Mouse (Mus musculus) liver, embryonic 12.5 days (tissue): ENCODE measurements around the gene Shc1. TPM values are rescaled to one million over a fixed set of nuclear protein-coding genes. Genes with fewer than 3 reads are reported as not detected.
"Not testable (repeated sequence)": the region's sequence is repeated elsewhere in the genome, so short reads cannot be mapped to it uniquely, and the experiment has no call there.

Experiments used
- ATAC-seq: fragments of 200-750 bp; cut with Nextera tagmentation; 2 replicates; pipeline ENCODE4 v1.8.0; 2017; ENCODE audit warnings: moderate number of reproducible peaks, mild to moderate bottlenecking, moderate library complexity
- H3K27ac ChIP-seq: fragments of 300-500 bp; sonication (generic); 2 replicates; pipeline ENCODE4 v1.5.1; 2016; ENCODE audit warnings: mild to moderate bottlenecking
- H3K27me3 ChIP-seq: fragments of 300-500 bp; sonication (generic); replicated peaks from 2 replicates; pipeline ENCODE4 v1.6.1; 2016; ENCODE audit warnings: mild to moderate bottlenecking, moderate library complexity
- H3K36me3 ChIP-seq: fragments of 300-500 bp; sonication (generic); 2 replicates; pipeline ENCODE4 v1.6.1; 2016; ENCODE audit warnings: mild to moderate bottlenecking, moderate library complexity
- H3K4me1 ChIP-seq: fragments of 300-500 bp; sonication (generic); 2 replicates; pipeline ENCODE4 v1.6.1; 2016
- H3K4me2 ChIP-seq: fragments of 300-500 bp; sonication (generic); 2 replicates; pipeline ENCODE4 v1.6.1; 2016; ENCODE audit warnings: mild to moderate bottlenecking, moderate library complexity
- H3K4me3 ChIP-seq: fragments of 300-500 bp; sonication (generic); 2 replicates; pipeline ENCODE4 v1.5.1; 2016; ENCODE audit warnings: mild to moderate bottlenecking, moderate library complexity
- H3K9ac ChIP-seq: fragments of 300-500 bp; sonication (generic); 2 replicates; pipeline ENCODE4 v1.6.1; 2016; ENCODE audit warnings: mild to moderate bottlenecking, moderate library complexity
- H3K9me3 ChIP-seq: fragments of 300-500 bp; sonication (generic); replicated peaks from 2 replicates; pipeline ENCODE4 v1.6.1; 2016; ENCODE audit warnings: mild to moderate bottlenecking, moderate library complexity
- WGBS: fragments of 180-500 bp; shearing (Covaris S2); methylation state at CpG from one replicate; pipeline ENCODE4 v1.1.7; 2016; ENCODE audit not compliant: insufficient replicate concordance; 5-methylcytosine and 5-hydroxymethylcytosine counted together
- polyA plus RNA-seq: library from polyadenylated mRNA; unstranded; fragments of >200 nt; fragmentation: Nextera tagmentation; extraction: Ambion mirVana; gene quantifications from 2 replicates; pipeline ENCODE4 v1.2.1, GENCODE M21; 2016

The Shc1 gene
- polyA plus RNA-seq, 1 experiment from 2014 or later, result 56.8 TPM

- Histone ChIP-seq H3K4me1 (peaks cover 83% of the 10 kb centered on the region), H3K4me2 (peak overlapping the region; percentile 97), H3K9ac (peak overlapping the region; percentile 81), H3K4me3 (peak overlapping the region; percentile 65), H3K36me3 (peaks cover 43% of the 10 kb centered on the region), H3K27me3 (no peaks in the 10 kb centered on the region), H3K27ac (peak overlapping the region; percentile 89), H3K9me3 (no peaks in the 10 kb centered on the region)
- ATAC-seq, result peak; percentile 82
- WGBS, result 3% methylated on average over 11 of the region's 11 CpGs
These were observed 2.9 kb downstream of the Shc1 start for GRCm38 (mm10) chr3:89421002-89421774.

- H3K4me2 ChIP-seq, result peak overlapping the region; percentile 97
- no peaks in the 10 kb centered on the region for H3K9me3 ChIP-seq
- 20% methylated on average over 22 of the region's 22 CpGs for WGBS
- H3K4me3 ChIP-seq, result peak overlapping the region; percentile 65
- H3K4me1 ChIP-seq, result peaks cover 83% of the 10 kb centered on the region
- no peak for ATAC-seq
- peaks cover 43% of the 10 kb centered on the region for H3K36me3 ChIP-seq
- no peaks in the 10 kb centered on the region for H3K27me3 ChIP-seq
- peak overlapping the region; percentile 89 for H3K27ac ChIP-seq
- peak overlapping the region; percentile 81 for H3K9ac ChIP-seq
These were observed 3.7 kb downstream of the Shc1 start for GRCm38 (mm10) chr3:89421810-89422473.

- peak overlapping the region; percentile 97 for H3K4me2 ChIP-seq
- 53% methylated on average over 6 of the region's 6 CpGs for WGBS
- peaks cover 51% of the 10 kb centered on the region for H3K36me3 ChIP-seq
- H3K4me3 ChIP-seq, result peak overlapping the region; percentile 65
- H3K4me1 ChIP-seq, result peaks cover 83% of the 10 kb centered on the region
- peak overlapping the region; percentile 89 for H3K27ac ChIP-seq
- peak overlapping the region; percentile 81 for H3K9ac ChIP-seq
- no peak for ATAC-seq
- no peaks in the 10 kb centered on the region for H3K27me3 ChIP-seq
- H3K9me3 ChIP-seq, result no peaks in the 10 kb centered on the region
These were observed 4.4 kb downstream of the Shc1 start for GRCm38 (mm10) chr3:89422556-89423205.

- peak overlapping the region; percentile 37; the same call in 1 of the 2 replicates for H3K9ac ChIP-seq
- no peaks in the 10 kb centered on the region for H3K27me3 ChIP-seq
- 57% methylated on average over 5 of the region's 5 CpGs for WGBS
- peaks cover 79% of the 10 kb centered on the region for H3K4me1 ChIP-seq
- no peaks in the 10 kb centered on the region for H3K9me3 ChIP-seq
- H3K36me3 ChIP-seq, result peaks cover 65% of the 10 kb centered on the region
- peak overlapping the region; percentile 89 for H3K27ac ChIP-seq
- H3K4me3 ChIP-seq, result peak overlapping the region; percentile 42; the same call in 1 of the 2 replicates
- H3K4me2 ChIP-seq, result peak overlapping the region; percentile 97
- ATAC-seq, result peak; percentile 52
These were observed 6.3 kb downstream of the Shc1 start for GRCm38 (mm10) chr3:89424416-89425140.

- Histone ChIP-seq H3K4me1 (peaks cover 79% of the 10 kb centered on the region), H3K27ac (peak overlapping the region; percentile 89), H3K4me3 (peak overlapping the region; percentile 42), H3K9ac (peak overlapping the region; percentile 65), H3K27me3 (no peaks in the 10 kb centered on the region), H3K4me2 (peak overlapping the region; percentile 97), H3K9me3 (no peaks in the 10 kb centered on the region), H3K36me3 (peaks cover 65% of the 10 kb centered on the region)
- 61% methylated on average over 5 of the region's 5 CpGs for WGBS
- no peak for ATAC-seq
These were observed 6.9 kb downstream of the Shc1 start for GRCm38 (mm10) chr3:89425141-89425525.

GRCm38 (mm10) chr3:89425876-89426275 lies 7.6 kb downstream of the Shc1 start:
- Histone ChIP-seq H3K4me2 (peak overlapping the region; percentile 97), H3K9ac (peak overlapping the region; percentile 65), H3K9me3 (no peaks in the 10 kb centered on the region), H3K27ac (peak overlapping the region; percentile 89), H3K4me3 (peak overlapping the region; percentile 42), H3K36me3 (peaks cover 65% of the 10 kb centered on the region), H3K27me3 (no peaks in the 10 kb centered on the region), H3K4me1 (peaks cover 76% of the 10 kb centered on the region)
- WGBS, result 22% methylated on average over 4 of the region's 4 CpGs
- 0 out of 2 replicates have a peak, but pooled peaks have one; percentile 8 for ATAC-seq

GRCm38 (mm10) chr3:89429021-89429420 lies 10.8 kb downstream of the Shc1 start:
- not testable (repeated sequence) for H3K4me2 ChIP-seq, H3K9ac ChIP-seq, H3K4me3 ChIP-seq, H3K27me3 ChIP-seq, H3K9me3 ChIP-seq, ATAC-seq, H3K27ac ChIP-seq
- H3K36me3 ChIP-seq, result peaks cover 75% of the 10 kb centered on the region
- 90% methylated on average over 7 of the region's 7 CpGs for WGBS
- peaks cover 61% of the 10 kb centered on the region for H3K4me1 ChIP-seq

- 2% methylated on average over 68 of the region's 68 CpGs for WGBS
- peak within 1 kb of the TSS; percentile 95 for H3K4me2 ChIP-seq
- no peaks in the 10 kb centered on the region for H3K9me3 ChIP-seq
- peaks cover 55% of the 10 kb centered on the region for H3K4me1 ChIP-seq
- H3K27me3 ChIP-seq, result no peaks in the 10 kb centered on the region
- H3K9ac ChIP-seq, result peak within 1 kb of the TSS; percentile 94
- ATAC-seq, result peak; percentile 95
- peaks cover 74% of the 10 kb centered on the region for H3K36me3 ChIP-seq
- peak within 1 kb of the TSS; percentile 94 for H3K4me3 ChIP-seq
- peak within 1 kb of the TSS; percentile 89 for H3K27ac ChIP-seq
These were observed 12.2 kb downstream of the Shc1 start, which contains the start of gene Pygo2 for GRCm38 (mm10) chr3:89430171-89431159. Gene Pygo2 (plus strand): TSS chr3:89430214.

- peaks cover 53% of the 10 kb centered on the region for H3K36me3 ChIP-seq
- no peaks in the 10 kb centered on the region for H3K27me3 ChIP-seq
- H3K27ac ChIP-seq, result no peak overlapping the region
- no peak overlapping the region for H3K4me2 ChIP-seq
- ATAC-seq, result no peak
- H3K4me3 ChIP-seq, result no peak overlapping the region
- H3K9ac ChIP-seq, result no peak overlapping the region
- H3K4me1 ChIP-seq, result peaks cover 53% of the 10 kb centered on the region
- no peaks in the 10 kb centered on the region for H3K9me3 ChIP-seq
- WGBS, result 80% methylated on average over 8 of the region's 8 CpGs
These were observed 14.4 kb downstream of the Shc1 start for GRCm38 (mm10) chr3:89432606-89433005.

- Histone ChIP-seq H3K36me3 (peaks cover 38% of the 10 kb centered on the region), H3K4me1 (peaks cover 59% of the 10 kb centered on the region), H3K27me3 (no peaks in the 10 kb centered on the region), H3K9me3 (no peaks in the 10 kb centered on the region), H3K9ac (no peak overlapping the region), H3K4me3 (no peak overlapping the region), H3K4me2 (no peak overlapping the region), H3K27ac (peak overlapping the region; percentile 28; the same call in 1 of the 2 replicates)
- 73% methylated on average over 11 of the region's 11 CpGs for WGBS
- no peak for ATAC-seq
These were observed 16.3 kb downstream of the Shc1 start for GRCm38 (mm10) chr3:89434532-89434931.
